Mouse (Mus musculus): Measurements from ENCODE around the gene Tia1. TPM values are rescaled to one million over a fixed set of nuclear protein-coding genes. Genes with fewer than 3 reads are reported as not detected.

The Tia1 gene
- polyA plus RNA-seq, 1 experiment: 119 TPM

DNA sequence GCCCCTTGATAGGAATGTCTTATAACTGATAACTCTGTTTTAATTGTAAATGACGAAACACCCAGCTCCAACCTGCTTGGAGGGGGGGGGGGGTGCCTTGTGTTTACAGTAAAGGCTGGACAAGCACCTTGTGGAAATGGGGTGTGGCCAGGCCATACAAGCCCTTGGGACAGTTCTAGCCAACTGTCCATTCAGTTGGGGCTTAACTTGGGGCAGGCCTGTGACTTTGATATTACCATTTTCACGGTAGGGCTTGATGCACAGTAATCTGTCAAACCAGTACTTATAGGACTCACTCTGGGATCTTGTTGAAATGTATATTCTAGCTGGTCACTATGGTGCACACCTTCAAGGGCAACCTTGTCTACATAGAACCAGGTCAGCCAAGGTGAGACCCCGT is 67.3 kb downstream of the Tia1 start:
- Histone ChIP-seq H3K4me3 (replicated peaks; ENCODE audit: insufficient read depth, low read depth, low read length) (no peak overlapping the region), H3K27me3 (ENCODE audit: control insufficient read depth, insufficient read depth, low read length) (no peaks in the 10 kb centered on the region), H3K4me1 (ENCODE audit: control insufficient read depth, insufficient read depth, low read length) (peaks cover 6% of the 10 kb centered on the region; the same call in 1 of the 2 replicates), H3K27ac (ENCODE audit: insufficient read depth, low read length) (peak overlapping the region; percentile 51; the same call in 1 of the 2 replicates)
- peak in 1 of 2 experiments; percentile 30 for DNase-seq
- TF ChIP-seq CTCF (IDR thresholded peaks at IDR 0.05; ENCODE audit: borderline replicate concordance, insufficient read depth, low read depth, low read length) (no peak), POLR2A (IDR thresholded peaks at IDR 0.05; ENCODE audit: borderline replicate concordance, insufficient read depth, low read length) (no peak)
- 88% methylated on average over 3 of the region's 3 CpGs for WGBS

DNA sequence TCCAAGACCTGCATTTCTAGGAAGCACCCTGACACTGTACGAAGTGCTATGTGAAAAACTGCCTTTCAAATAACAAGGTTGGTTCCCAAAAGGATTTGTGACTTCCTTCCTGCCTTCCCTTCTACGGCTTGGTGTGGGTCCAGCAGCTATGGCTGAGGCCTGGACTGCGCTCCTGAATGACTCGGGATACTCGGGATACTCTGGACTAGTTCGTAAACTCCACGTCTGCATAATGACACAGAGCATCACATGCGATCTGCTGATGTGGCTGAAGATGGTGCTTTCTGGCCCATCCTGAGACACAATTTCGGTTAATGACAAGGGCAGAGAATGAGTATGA is 67.7 kb downstream of the Tia1 start:
- Histone ChIP-seq H3K27ac (ENCODE audit: insufficient read depth, low read length) (peak overlapping the region; percentile 51), H3K4me1 (ENCODE audit: control insufficient read depth, insufficient read depth, low read length) (peaks cover 6% of the 10 kb centered on the region; the same call in 1 of the 2 replicates)

GRCm38 (mm10) chr6:86472100-86472955 is 68.3 kb downstream of the Tia1 start:
- peak; percentile 100 for DNase-seq
- Histone ChIP-seq H3K27me3 (ENCODE audit: control insufficient read depth, insufficient read depth, low read length) (no peaks in the 10 kb centered on the region), H3K27ac (ENCODE audit: insufficient read depth, low read length) (peak overlapping the region; percentile 91), H3K4me3 (replicated peaks; ENCODE audit: insufficient read depth, low read depth, low read length) (peak overlapping the region; percentile 64), H3K4me1 (ENCODE audit: control insufficient read depth, insufficient read depth, low read length) (peaks cover 6% of the 10 kb centered on the region; the same call in 1 of the 2 replicates)
- whole genome bisulfite sequencing: under 1% methylated on average over 56 of the region's 56 CpGs
- TF ChIP-seq POLR2A (IDR thresholded peaks at IDR 0.05; ENCODE audit: borderline replicate concordance, insufficient read depth, low read length) (peak; percentile 86; the same call in 1 of the 2 replicates), CTCF (IDR thresholded peaks at IDR 0.05; ENCODE audit: borderline replicate concordance, insufficient read depth, low read depth, low read length) (peak; percentile 97)

More for the DNA sequence above, 67.7 kb downstream of the Tia1 start:
- TF ChIP-seq POLR2A (IDR thresholded peaks at IDR 0.05; ENCODE audit: borderline replicate concordance, insufficient read depth, low read length): no peak
- TF ChIP-seq CTCF (IDR thresholded peaks at IDR 0.05; ENCODE audit: borderline replicate concordance, insufficient read depth, low read depth, low read length): no peak
- H3K27me3 ChIP-seq (ENCODE audit: control insufficient read depth, insufficient read depth, low read length): no peaks in the 10 kb centered on the region
- peak overlapping the region; percentile 64 for H3K4me3 ChIP-seq (replicated peaks; ENCODE audit: insufficient read depth, low read depth, low read length)
- no peak for DNase-seq
- WGBS: 14% methylated on average over 9 of the region's 9 CpGs

DNA sequence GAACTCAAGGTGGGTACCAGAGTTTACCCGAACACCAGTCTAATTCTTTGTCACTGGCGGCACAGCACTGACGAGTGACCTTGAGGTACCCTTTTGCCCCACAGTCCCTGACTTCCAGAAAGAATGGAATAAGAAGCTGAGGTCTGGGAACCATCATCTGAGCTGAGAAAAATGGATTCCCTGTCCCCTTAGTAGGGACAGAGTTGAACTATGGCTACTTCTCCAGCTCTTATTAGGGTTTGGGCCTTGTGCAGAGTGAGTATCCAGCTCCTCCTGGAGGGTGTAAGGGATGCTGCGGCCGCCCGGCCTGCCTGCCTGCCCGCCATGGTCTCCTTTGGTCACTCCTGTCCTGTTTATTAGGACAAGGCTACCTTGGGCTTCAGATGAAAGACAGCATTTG is 69.1 kb downstream of the Tia1 start:
- Histone ChIP-seq H3K27ac (ENCODE audit: insufficient read depth, low read length) (peak overlapping the region; percentile 91), H3K4me3 (replicated peaks; ENCODE audit: insufficient read depth, low read depth, low read length) (peak overlapping the region; percentile 59), H3K27me3 (ENCODE audit: control insufficient read depth, insufficient read depth, low read length) (no peaks in the 10 kb centered on the region), H3K4me1 (ENCODE audit: control insufficient read depth, insufficient read depth, low read length) (peaks cover 6% of the 10 kb centered on the region; the same call in 1 of the 2 replicates)
- WGBS: 47% methylated on average over 7 of the region's 7 CpGs
- TF ChIP-seq POLR2A (IDR thresholded peaks at IDR 0.05; ENCODE audit: borderline replicate concordance, insufficient read depth, low read length) (no peak), CTCF (IDR thresholded peaks at IDR 0.05; ENCODE audit: borderline replicate concordance, insufficient read depth, low read depth, low read length) (no peak)
- DNase-seq: peak in 1 of 2 experiments; percentile 41

DNA sequence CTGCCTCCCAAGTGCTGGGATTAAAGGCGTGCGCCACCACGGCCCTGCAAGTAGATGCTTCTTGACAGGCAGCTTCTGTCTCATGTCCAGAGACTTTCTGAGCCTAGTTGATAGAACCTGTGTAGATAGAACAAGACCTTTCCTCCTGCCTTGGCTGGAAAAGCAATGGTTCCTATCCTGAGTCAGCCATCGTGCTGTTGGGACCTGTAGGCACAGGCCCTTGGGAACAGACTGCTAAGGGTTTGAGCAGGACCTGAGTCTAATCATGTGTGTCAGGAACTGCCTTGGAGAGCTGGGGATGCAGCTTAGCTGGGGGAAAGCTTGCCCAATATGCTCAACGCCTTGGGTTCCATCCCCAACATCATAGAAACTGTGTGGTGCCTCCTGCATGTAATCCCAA is 70.1 kb downstream of the Tia1 start:
- no peak for TF ChIP-seq CTCF (IDR thresholded peaks at IDR 0.05; ENCODE audit: borderline replicate concordance, insufficient read depth, low read depth, low read length)
- no peak for TF ChIP-seq POLR2A (IDR thresholded peaks at IDR 0.05; ENCODE audit: borderline replicate concordance, insufficient read depth, low read length)
- no peak overlapping the region for H3K4me3 ChIP-seq (replicated peaks; ENCODE audit: insufficient read depth, low read depth, low read length)
- H3K27me3 ChIP-seq (ENCODE audit: control insufficient read depth, insufficient read depth, low read length): no peaks in the 10 kb centered on the region
- WGBS: 92% methylated on average over 5 of the region's 5 CpGs
- peaks cover 7% of the 10 kb centered on the region; the same call in 1 of the 2 replicates for H3K4me1 ChIP-seq (ENCODE audit: control insufficient read depth, insufficient read depth, low read length)
- H3K27ac ChIP-seq (ENCODE audit: insufficient read depth, low read length): no peak overlapping the region
- DNase-seq: no peak

DNA sequence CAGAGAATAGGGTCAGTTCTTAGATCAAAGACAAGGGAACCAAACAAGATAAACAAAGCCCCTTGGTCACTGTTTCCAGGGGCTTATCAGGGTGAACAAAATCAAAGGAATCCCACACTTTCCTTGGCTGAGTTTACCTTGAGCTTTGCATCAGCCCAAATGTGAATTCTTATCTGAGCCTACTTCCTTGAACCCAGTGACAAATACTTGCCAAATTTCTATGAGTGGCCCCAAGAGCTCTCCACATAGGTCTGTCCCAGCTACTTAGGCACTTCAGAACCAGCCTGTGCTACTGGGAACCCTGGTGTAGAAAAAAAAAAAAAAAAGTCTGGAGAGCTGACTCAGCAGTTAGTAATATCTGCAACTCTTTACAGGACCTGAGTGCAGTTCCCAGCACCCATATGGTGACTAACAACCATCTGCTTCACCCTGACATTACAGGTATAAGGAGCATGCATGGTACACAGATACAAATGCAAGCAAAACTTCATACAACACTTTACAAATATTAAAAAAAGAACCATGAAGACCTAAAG is 70.7 kb downstream of the Tia1 start:
- TF ChIP-seq CTCF (IDR thresholded peaks at IDR 0.05; ENCODE audit: borderline replicate concordance, insufficient read depth, low read depth, low read length) (no peak), POLR2A (IDR thresholded peaks at IDR 0.05; ENCODE audit: borderline replicate concordance, insufficient read depth, low read length) (no peak)
- Histone ChIP-seq H3K27ac (ENCODE audit: insufficient read depth, low read length) (no peak overlapping the region), H3K4me3 (replicated peaks; ENCODE audit: insufficient read depth, low read depth, low read length) (no peak overlapping the region), H3K4me1 (ENCODE audit: control insufficient read depth, insufficient read depth, low read length) (peaks cover 12% of the 10 kb centered on the region; the same call in 1 of the 2 replicates), H3K27me3 (ENCODE audit: control insufficient read depth, insufficient read depth, low read length) (no peaks in the 10 kb centered on the region)
- no peak for DNase-seq

DNA sequence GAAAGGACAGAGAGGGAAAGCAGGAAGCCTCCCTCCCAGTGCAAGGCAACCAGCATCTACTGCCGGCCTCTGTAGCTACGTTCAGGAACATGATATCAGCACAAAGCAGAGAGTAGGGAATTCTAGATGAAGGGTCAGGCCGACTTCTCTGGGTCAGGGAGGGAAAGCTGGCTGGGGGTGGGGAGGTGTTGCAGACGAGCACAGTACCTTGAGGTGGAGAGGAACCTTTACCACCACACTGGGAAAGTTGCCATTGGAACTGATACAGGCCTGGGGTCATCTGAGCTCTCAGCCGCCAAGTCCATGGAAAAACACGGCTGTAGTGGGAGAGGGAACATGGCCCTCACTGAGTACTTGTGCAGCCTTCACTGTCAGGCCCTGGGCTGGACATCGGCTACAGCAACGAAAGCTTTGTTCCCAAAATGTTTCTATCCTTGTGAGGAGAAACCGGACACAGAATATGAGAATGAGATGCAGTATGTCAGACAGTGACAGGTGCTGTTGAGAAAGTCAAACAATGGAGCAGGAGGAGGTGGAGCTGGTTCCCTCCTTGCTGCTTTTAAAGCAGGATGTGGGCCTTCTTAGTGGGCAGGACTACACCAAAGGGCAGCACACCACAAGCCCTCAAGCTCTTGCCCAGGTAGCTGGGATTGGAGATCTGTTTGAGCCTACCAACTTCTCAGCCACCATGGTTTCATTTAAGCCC is 71.6 kb downstream of the Tia1 start:
- no peak overlapping the region for H3K4me3 ChIP-seq (replicated peaks; ENCODE audit: insufficient read depth, low read depth, low read length)
- H3K27me3 ChIP-seq (ENCODE audit: control insufficient read depth, insufficient read depth, low read length): no peaks in the 10 kb centered on the region
- no peak for DNase-seq
- H3K27ac ChIP-seq (ENCODE audit: insufficient read depth, low read length): no peak overlapping the region
- TF ChIP-seq CTCF (IDR thresholded peaks at IDR 0.05; ENCODE audit: borderline replicate concordance, insufficient read depth, low read depth, low read length) (no peak), POLR2A (IDR thresholded peaks at IDR 0.05; ENCODE audit: borderline replicate concordance, insufficient read depth, low read length) (no peak)
- H3K4me1 ChIP-seq (ENCODE audit: control insufficient read depth, insufficient read depth, low read length): peaks cover 16% of the 10 kb centered on the region
- 64% methylated on average over 9 of the region's 9 CpGs for WGBS

Data from cerebellum, adult 2 months (tissue).